Mouse (Mus musculus) embryonic fibroblast, embryonic 13.5 days (primary cell): ENCODE measurements around the gene Fhad1. TPM values are rescaled to one million over a fixed set of nuclear protein-coding genes. Genes with fewer than 3 reads are reported as not detected.

Experiments
- H3K27ac ChIP-seq: 2 replicates; pipeline ENCODE4 v1.5.1; 2012; ENCODE audit warnings: low read length, control low read depth, inconsistent platforms; ENCODE audit not compliant: insufficient read depth
- H3K4me1 ChIP-seq: 2 replicates; pipeline ENCODE4 v1.6.1; 2011; ENCODE audit warnings: low read length; ENCODE audit not compliant: control insufficient read depth, insufficient read depth
- H3K4me3 ChIP-seq: 2 replicates; pipeline ENCODE4 v1.5.1; 2011; ENCODE audit warnings: mild to moderate bottlenecking, control low read depth, low read length; ENCODE audit not compliant: insufficient read depth
- CTCF ChIP-seq: IDR thresholded peaks from 2 replicates; pipeline ENCODE4 v1.5.1; 2011; ENCODE audit warnings: mild to moderate bottlenecking, control low read depth, low read length, moderate library complexity, borderline replicate concordance; ENCODE audit not compliant: insufficient read depth
- POLR2A ChIP-seq: IDR thresholded peaks from 2 replicates; pipeline ENCODE4 v1.6.1; 2011; ENCODE audit warnings: low read depth, mild to moderate bottlenecking, control low read depth, low read length, moderate library complexity
- polyA plus RNA-seq: library from polyadenylated mRNA; stranded (reverse); fragments of >200 nt; gene quantifications from 2 replicates; pipeline ENCODE4 v1.2.4, GENCODE M21; 2011; ENCODE audit warnings: low read depth; ENCODE audit not compliant: missing spikeins, insufficient read length

Fhad1 gene
- polyA plus RNA-seq, 1 experiment = not detected

DNA sequence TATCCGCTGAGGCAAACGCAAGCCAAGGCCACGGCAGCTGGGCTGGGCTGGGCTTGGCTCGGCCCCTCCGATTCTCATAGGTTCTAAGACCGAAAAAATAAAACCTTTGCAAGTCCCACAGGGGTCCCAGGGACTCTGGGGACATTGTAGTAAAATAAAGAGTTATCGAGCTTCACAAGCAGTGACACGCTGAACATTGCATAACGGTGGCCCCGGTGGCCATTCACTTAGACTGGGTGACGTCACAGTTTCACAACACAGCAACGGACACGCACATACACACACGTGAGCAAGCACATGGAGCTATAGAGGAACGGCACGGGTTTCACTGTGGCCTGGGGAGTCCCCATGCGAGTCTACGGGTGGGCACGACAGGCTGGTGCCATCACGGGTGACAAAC, 156.4 kb downstream of the Fhad1 start:
- H3K4me1 ChIP-seq = no peaks in the 10 kb centered on the region
- no peak for TF ChIP-seq POLR2A
- no peak for TF ChIP-seq CTCF
- H3K27ac ChIP-seq = no peak overlapping the region
- H3K4me3 ChIP-seq = no peak overlapping the region

DNA sequence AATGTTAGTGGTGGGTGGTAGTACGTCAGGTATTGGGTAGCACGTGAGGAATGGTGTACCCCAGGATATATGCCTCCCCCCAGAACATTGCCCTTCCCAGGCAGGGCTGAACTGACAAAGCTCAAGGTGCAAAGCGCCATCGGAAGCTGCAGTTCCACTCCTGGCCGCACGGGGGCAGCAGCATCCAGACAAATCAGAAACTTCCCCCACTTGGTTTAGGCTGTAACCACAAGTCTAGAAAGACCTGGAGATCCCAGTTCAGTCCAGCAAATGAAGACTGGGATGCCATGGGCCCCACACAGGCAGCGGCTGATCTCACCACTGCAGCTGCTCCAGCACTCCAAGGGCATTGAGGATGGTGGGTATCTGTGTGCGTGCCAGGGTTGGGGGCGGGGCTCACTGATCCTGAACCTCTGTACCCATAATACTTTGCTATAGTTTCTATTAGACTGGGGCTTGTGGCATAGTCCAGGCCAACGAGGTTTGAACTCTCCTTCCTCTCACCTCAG, 157.4 kb downstream of the Fhad1 start:
- Histone ChIP-seq H3K4me3 (no peak overlapping the region), H3K27ac (no peak overlapping the region), H3K4me1 (no peaks in the 10 kb centered on the region)
- TF ChIP-seq POLR2A (no peak), CTCF (peak; percentile 92)

DNA sequence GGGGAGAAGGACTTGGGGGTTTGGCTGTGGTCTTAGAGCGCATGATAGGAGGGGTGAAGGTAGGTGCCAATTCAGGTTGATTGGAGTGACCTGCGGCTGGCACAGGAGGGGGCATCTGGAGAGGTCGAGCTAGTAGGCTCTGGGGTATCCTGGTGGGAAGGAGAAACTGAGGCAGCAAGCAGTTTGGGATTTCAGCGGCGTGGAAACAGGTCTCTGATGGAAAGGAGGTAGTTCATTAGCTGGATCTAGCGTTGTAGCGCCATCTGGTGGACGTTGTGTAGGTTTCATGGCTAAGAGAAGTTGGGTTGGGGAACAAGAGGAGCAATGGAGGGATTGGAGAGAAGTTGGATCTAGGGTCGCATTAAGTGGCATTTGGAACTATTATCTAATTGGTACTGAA, 161.4 kb downstream of the Fhad1 start:
- no peak overlapping the region for H3K4me3 ChIP-seq
- H3K27ac ChIP-seq = no peak overlapping the region
- H3K4me1 ChIP-seq = no peaks in the 10 kb centered on the region
- TF ChIP-seq CTCF (peak; percentile 19; the same call in 1 of the 2 replicates), POLR2A (no peak)

DNA sequence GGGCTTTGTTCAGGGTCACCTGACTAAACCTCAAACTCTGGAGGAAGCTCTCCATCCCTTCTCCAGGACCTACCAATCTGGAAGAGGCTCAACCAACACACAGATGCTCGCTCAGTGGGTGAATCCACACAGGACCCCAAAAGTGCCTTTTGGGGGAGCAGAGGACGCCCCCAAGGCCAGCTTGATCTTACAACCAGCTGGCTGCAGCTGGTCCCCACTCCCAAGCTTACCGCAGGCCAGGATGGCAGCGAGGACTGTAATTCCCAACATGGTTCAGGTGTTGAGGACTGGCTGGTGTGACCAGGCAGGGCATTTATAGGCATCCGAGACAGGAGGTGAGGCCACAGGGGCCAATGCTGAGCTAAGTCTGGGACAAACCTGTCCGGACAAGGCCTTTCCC, 168.9 kb downstream of the Fhad1 start, which contains the start of gene Ctrc:
Gene Ctrc (minus strand): TSS at position 361 of the 400 bp plus-strand sequence.
- Histone ChIP-seq H3K4me1 (no peaks in the 10 kb centered on the region), H3K27ac (no peak within 1 kb of the TSS), H3K4me3 (no peak within 1 kb of the TSS)
- TF ChIP-seq POLR2A (no peak), CTCF (no peak)

Other genes starting within 250 kb of the Fhad1 start
- gene Dnajc16, start 224.2 kb downstream of the Fhad1 start, polyA plus RNA-seq = 10.0 and 11.3 TPM in 2 replicates
- 10.0 and 13.2 TPM in 2 replicates for gene Casp9, start 221.5 kb downstream of the Fhad1 start, polyA plus RNA-seq
- not detected in 2 replicates for gene Cela2a, start 188.9 kb downstream of the Fhad1 start, polyA plus RNA-seq
- gene Ctrc, start 168.7 kb downstream of the Fhad1 start, polyA plus RNA-seq = not detected in 2 replicates
- gene Efhd2, start 140.2 kb downstream of the Fhad1 start, polyA plus RNA-seq = 25.3 and 28.7 TPM in 2 replicates
- 2.1 and 3.5 TPM in 2 replicates for gene Tmem51, start 69.2 kb upstream of the Fhad1 start, polyA plus RNA-seq
- gene Kazn, start 224.3 kb upstream of the Fhad1 start, polyA plus RNA-seq = 6.6 and 14.4 TPM in 2 replicates